Mouse (Mus musculus) lung, postnatal 0 days (tissue): ENCODE data around the gene Fut7. TPM values are rescaled to one million over a fixed set of nuclear protein-coding genes. Genes with fewer than 3 reads are reported as not detected.

ENCODE experiments used
- ATAC-seq: fragments of 200-750 bp; cut with Nextera tagmentation; 2 replicates; pipeline ENCODE4 v1.8.0; 2017; ENCODE audit warnings: moderate library complexity
- DNase-seq: peaks from one replicate; pipeline ENCODE4 v3.0.0-alpha.2; 2016; ENCODE audit warnings: low spot score
- H3K27ac ChIP-seq: fragments of 300-500 bp; sonication (generic); 2 replicates; pipeline ENCODE4 v1.5.1; 2014; ENCODE audit warnings: antibody characterized with exemption, mild to moderate bottlenecking, low read length, mixed read lengths
- H3K27me3 ChIP-seq: fragments of 300-500 bp; sonication (generic); replicated peaks from 2 replicates; pipeline ENCODE4 v1.6.1; 2014; ENCODE audit warnings: low read length, mixed read lengths; ENCODE audit not compliant: insufficient read depth
- H3K36me3 ChIP-seq: fragments of 300-500 bp; sonication (generic); 2 replicates; pipeline ENCODE4 v1.6.1; 2014; ENCODE audit warnings: low read length, mixed read lengths; ENCODE audit not compliant: insufficient read depth
- H3K4me1 ChIP-seq: fragments of 300-500 bp; sonication (generic); 2 replicates; pipeline ENCODE4 v1.6.1; 2014; ENCODE audit warnings: antibody characterized with exemption, low read depth, low read length, mixed read lengths; ENCODE audit not compliant: insufficient read depth
- H3K4me2 ChIP-seq: fragments of 300-500 bp; sonication (generic); replicated peaks from 2 replicates; pipeline ENCODE4 v1.6.1; 2014; ENCODE audit warnings: low read depth, mild to moderate bottlenecking, low read length, moderate library complexity, mixed read lengths
- H3K4me3 ChIP-seq: fragments of 300-500 bp; sonication (generic); 2 replicates; pipeline ENCODE4 v1.5.1; 2014; ENCODE audit warnings: low read depth, low read length
- H3K9ac ChIP-seq: fragments of 300-500 bp; sonication (generic); replicated peaks from 2 replicates; pipeline ENCODE4 v1.6.1; 2014; ENCODE audit warnings: low read depth, mild to moderate bottlenecking
- H3K9me3 ChIP-seq: fragments of 300-500 bp; sonication (generic); 2 replicates; pipeline ENCODE4 v1.6.1; 2016; ENCODE audit warnings: low read length, mixed read lengths
- CTCF ChIP-seq: IDR thresholded peaks from 2 replicates; pipeline ENCODE4 v1.5.1; 2016; ENCODE audit warnings: antibody characterized with exemption, mild to moderate bottlenecking
- EP300 ChIP-seq: IDR thresholded peaks from 2 replicates; pipeline ENCODE4 v1.6.1; 2016; ENCODE audit warnings: antibody characterized with exemption, mild to moderate bottlenecking, control low read depth
- WGBS: fragments of 180-500 bp; shearing (Covaris S2); extraction: QIAGEN DNeasy Blood & Tissue Kit; methylation state at CpG from one replicate; pipeline ENCODE4 v1.1.7; 2014; 5-methylcytosine and 5-hydroxymethylcytosine counted together
- polyA plus RNA-seq: library from polyadenylated mRNA; unstranded; fragments of >200 nt; fragmentation: Nextera tagmentation; extraction: Ambion mirVana; gene quantifications from 2 replicates; pipeline ENCODE4 v1.2.1, GENCODE M21; 2015

The Fut7 gene
- polyA plus RNA-seq, 1 experiment from 2014 or later = 0.45 TPM

DNA sequence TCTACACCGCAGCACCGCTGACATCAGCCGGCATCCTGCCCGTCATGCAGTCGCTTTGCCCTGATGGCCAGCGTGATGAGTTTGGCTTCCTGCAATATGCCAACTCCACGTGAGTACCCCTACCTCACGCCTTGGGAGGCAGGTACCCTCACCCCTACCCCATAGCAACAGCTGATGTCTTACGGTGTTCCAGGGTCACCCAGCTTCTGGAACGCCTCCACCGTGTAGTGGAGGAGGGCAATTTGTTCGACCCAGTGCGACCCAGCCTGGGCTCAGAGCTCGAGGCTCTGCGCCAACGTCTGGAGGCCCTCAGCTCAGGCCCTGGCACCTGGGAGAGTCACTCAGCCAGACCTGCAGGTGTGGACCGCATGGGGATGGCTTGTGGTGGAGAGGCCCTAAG, 10.0 kb downstream of the Fut7 start:
- 79% methylated on average over 17 of the region's 17 CpGs for whole genome bisulfite sequencing
- no peak for DNase-seq

DNA sequence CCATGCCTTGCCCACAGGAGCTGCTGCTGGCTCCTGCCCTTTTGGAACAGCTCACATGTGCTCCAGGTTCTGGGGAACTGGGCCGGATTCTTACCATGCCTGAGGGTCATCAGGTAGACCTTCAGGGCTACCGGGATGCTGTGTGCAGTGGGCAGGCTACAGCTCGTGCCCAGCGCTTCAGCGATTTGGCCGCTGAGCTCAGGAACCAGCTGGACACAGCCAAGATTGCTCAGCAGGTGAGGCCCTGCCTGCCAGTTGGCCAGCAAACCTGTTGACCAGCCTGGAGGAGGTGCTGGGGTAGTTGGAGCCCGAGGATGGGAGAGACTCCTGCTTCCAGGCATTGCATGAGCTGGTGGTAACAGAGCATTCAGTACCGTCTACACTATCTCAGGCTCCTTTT, 11.2 kb downstream of the Fut7 start:
- Histone ChIP-seq H3K36me3 (no peaks in the 10 kb centered on the region; the same call in 1 of the 2 replicates), H3K27me3 (0 out of 2 replicates have a peak, but pooled peaks cover 7% of the 10 kb centered on the region), H3K9ac (no peak overlapping the region), H3K9me3 (no peaks in the 10 kb centered on the region), H3K27ac (no peak overlapping the region), H3K4me1 (no peaks in the 10 kb centered on the region), H3K4me3 (no peak overlapping the region), H3K4me2 (no peak overlapping the region)
- TF ChIP-seq CTCF = no peak
- TF ChIP-seq EP300 = no peak
- DNase-seq (no peak), ATAC-seq (no peak)
- 82% methylated on average over 8 of the region's 8 CpGs for WGBS

More for the DNA sequence above, 10.0 kb downstream of the Fut7 start:
- Histone ChIP-seq H3K4me2 (no peak overlapping the region), H3K4me3 (no peak overlapping the region), H3K27ac (no peak overlapping the region), H3K9ac (no peak overlapping the region), H3K4me1 (no peaks in the 10 kb centered on the region), H3K9me3 (no peaks in the 10 kb centered on the region), H3K36me3 (no peaks in the 10 kb centered on the region; the same call in 1 of the 2 replicates), H3K27me3 (peaks cover 10% of the 10 kb centered on the region; the same call in 1 of the 2 replicates)
- no peak for ATAC-seq
- no peak for TF ChIP-seq EP300
- TF ChIP-seq CTCF = no peak

DNA sequence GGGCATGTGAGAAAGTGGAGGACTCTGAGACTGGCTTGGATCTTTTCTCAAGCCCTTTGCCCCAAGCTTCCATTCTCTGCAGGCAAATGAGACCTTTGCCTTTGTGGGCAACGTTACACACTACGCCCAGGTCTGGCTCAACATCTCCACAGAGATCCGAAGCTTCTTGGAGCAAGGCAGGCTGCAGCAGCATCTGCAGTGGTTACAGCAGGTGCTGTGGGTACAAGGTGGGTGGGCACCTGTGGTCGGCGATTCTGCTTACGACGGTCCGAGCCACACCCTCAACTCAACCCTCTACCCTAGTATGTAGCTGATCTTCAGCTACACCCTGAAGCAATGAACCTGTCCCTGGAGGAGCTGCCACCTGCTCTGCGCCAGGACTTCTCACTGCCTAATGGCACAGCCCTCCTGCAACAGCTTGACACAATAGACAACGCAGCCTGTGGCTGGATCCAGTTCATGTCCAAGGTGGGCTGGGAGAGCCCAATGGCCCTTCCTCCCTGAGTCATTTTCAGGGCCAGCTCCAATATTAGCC, 13.3 kb downstream of the Fut7 start:
- no peak for TF ChIP-seq CTCF
- TF ChIP-seq EP300 = no peak
- H3K4me3 ChIP-seq = no peak overlapping the region
- no peaks in the 10 kb centered on the region for H3K27me3 ChIP-seq
- no peak overlapping the region for H3K9ac ChIP-seq
- no peaks in the 10 kb centered on the region; the same call in 1 of the 2 replicates for H3K36me3 ChIP-seq
- no peak overlapping the region for H3K27ac ChIP-seq
- 89% methylated on average over 10 of the region's 10 CpGs for WGBS
- H3K9me3 ChIP-seq = no peaks in the 10 kb centered on the region
- ATAC-seq = no peak
- no peak overlapping the region for H3K4me2 ChIP-seq
- H3K4me1 ChIP-seq = no peaks in the 10 kb centered on the region
- DNase-seq = no peak

DNA sequence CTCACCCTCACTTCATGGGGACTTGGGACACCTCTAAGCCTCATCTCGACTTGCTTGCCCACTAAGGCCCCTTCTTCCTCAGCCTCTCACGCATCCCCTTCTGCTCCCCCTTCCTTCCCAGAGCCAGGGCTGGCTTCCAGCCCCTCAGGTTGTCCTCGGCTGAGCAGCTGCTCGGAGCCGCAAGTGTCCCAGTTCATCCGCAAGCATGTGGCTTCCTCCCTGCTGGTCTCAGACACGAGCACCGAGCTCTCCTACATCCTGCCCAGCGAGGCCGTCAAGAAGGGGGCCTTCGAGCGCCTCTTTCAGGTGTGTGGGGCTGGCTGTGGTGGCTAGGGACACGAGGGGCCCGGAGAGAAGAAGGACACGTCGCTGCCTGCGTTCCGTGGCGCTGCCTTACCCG, 18.0 kb downstream of the Fut7 start:
- H3K4me1 ChIP-seq = no peaks in the 10 kb centered on the region

DNA sequence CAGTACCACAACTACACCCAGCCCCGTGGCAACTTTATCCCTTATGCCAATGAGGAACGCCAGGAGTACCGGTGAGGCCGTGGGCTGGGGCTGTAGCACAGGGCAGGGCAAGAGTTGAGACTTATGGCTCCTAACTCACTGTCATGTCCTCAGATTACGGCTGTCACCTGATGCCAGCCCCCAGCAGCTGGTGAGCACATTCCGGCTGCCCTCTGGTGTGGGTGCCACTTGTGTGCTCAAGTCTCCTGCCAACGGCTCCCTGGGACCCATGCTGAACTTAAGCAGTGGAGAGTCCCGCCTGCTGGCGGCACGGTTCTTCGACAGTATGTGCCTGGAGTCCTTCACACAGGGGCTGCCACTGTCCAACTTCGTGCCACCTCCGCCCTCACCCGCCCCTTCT, 19.6 kb downstream of the Fut7 start:
- Histone ChIP-seq H3K27ac (no peak overlapping the region), H3K27me3 (no peaks in the 10 kb centered on the region), H3K9me3 (no peaks in the 10 kb centered on the region), H3K4me3 (no peak overlapping the region), H3K9ac (no peak overlapping the region), H3K36me3 (no peaks in the 10 kb centered on the region; the same call in 1 of the 2 replicates), H3K4me1 (no peaks in the 10 kb centered on the region), H3K4me2 (no peak overlapping the region)
- no peak for DNase-seq
- no peak for TF ChIP-seq EP300
- TF ChIP-seq CTCF = no peak
- WGBS = 83% methylated on average over 14 of the region's 14 CpGs
- ATAC-seq = no peak

More for the DNA sequence above, 18.0 kb downstream of the Fut7 start:
- TF ChIP-seq CTCF = no peak
- TF ChIP-seq EP300 = no peak
- WGBS = 80% methylated on average over 20 of the region's 20 CpGs
- Histone ChIP-seq H3K27ac (no peak overlapping the region), H3K27me3 (no peaks in the 10 kb centered on the region), H3K36me3 (no peaks in the 10 kb centered on the region; the same call in 1 of the 2 replicates), H3K4me2 (no peak overlapping the region), H3K9ac (no peak overlapping the region), H3K4me3 (no peak overlapping the region), H3K9me3 (no peaks in the 10 kb centered on the region)
- no peak for ATAC-seq
- no peak for DNase-seq

DNA sequence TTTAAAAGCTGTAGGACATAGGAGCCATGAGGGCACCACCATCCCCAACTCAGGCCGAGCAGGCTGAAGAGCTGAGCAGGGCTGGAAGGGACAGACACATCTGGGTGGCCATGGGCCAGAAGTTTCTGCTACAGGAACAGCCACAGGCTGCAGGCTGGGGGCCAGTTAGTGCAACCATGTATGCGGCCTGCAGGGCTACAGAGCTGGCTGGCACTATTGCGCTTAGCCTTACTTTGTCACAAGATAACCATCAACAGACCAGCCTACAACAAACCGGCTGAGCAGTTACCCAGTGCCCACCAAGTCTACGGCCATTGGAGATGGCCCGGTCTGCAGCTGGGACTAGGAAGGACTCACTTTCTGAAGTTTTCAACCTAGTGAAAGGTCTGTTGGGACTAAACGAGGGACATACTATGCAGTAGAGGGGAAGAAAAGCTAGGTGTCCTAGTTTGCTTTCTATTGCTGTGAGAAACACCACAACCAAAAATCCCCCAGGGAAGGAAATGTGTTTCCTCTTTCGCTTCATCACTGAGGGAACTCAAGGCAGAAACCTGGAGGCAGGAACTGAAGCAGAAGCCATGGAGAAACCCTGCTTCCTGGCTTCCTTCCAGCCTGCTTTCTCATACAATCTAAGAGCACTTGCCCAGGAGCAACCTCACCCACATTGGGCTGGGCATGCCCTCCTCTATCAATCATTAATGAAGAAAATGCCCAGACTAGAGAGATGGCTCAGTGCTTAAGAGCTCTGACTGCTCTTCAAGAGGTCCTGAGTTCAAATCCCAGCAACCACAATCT, 28.0 kb downstream of the Fut7 start:
- no peaks in the 10 kb centered on the region for H3K9me3 ChIP-seq

More for the DNA sequence above, 28.0 kb downstream of the Fut7 start:
- WGBS = 72% methylated on average over 8 of the region's 8 CpGs
- Histone ChIP-seq H3K9ac (no peak overlapping the region), H3K4me2 (no peak overlapping the region), H3K4me3 (no peak overlapping the region), H3K4me1 (no peaks in the 10 kb centered on the region), H3K27ac (no peak overlapping the region), H3K36me3 (no peaks in the 10 kb centered on the region), H3K27me3 (no peaks in the 10 kb centered on the region)
- no peak for DNase-seq
- TF ChIP-seq CTCF (no peak), EP300 (no peak)
- no peak for ATAC-seq
